In genomic region chr5:134817671-134818070, GRCm38 (mm10) we compare ENCODE assay signal across 28 mouse cellular contexts.
A peak's percentile ranks its signal among the peaks of the same experiment; 100 is the strongest.
DNase-seq lines count a peak whose midpoint lies in the region; ATAC-seq lines count a peak whose summit lies in the region.
"Had no signal": no experiment of that assay in that cellular context is flagged by ENCODE, and none has a peak within 500 bp of the region (broad histone marks: within the 10 kb centered on the region; RNA-seq: fewer than 3 reads in every experiment).

No protein-coding gene starts in this region.

- H3K36me3 ChIP-seq in limb, embryonic 12.5 days, result no peaks in the 10 kb centered on the region
- H3K36me3 ChIP-seq in limb, embryonic 10.5 days, result no peaks in the 10 kb centered on the region
- H3K36me3 ChIP-seq: forebrain, embryonic 10.5 days; heart, embryonic 10.5 days; heart, embryonic 13.5 days had no signal

- H3K9me3 ChIP-seq in limb, embryonic 12.5 days, result peaks cover 12% of the 10 kb centered on the region; the same call in 1 of the 2 replicates
- no peaks in the 10 kb centered on the region for H3K9me3 ChIP-seq in limb, embryonic 10.5 days (replicated peaks)
- H3K9me3 ChIP-seq: forebrain, embryonic 10.5 days; forebrain, embryonic 13.5 days; heart, embryonic 10.5 days had no signal

- peak; percentile 20; the same call in 1 of the 2 replicates for ATAC-seq in limb, embryonic 12.5 days (ENCODE audit: insufficient number of reproducible peaks, insufficient read depth, low FRiP score, low TSS enrichment, low read depth)
- ATAC-seq: CD4-positive, CD25-positive, alpha-beta regulatory T cell, adult 4 months; forebrain, embryonic 13.5 days; forebrain, embryonic 16.5 days; hindbrain, postnatal 0 days; inflammation-experienced regulatory T-cells, adult 6 months; intestine, embryonic 16.5 days had no signal

- H3K27me3 ChIP-seq in limb, embryonic 12.5 days, result no peaks in the 10 kb centered on the region
- H3K27me3 ChIP-seq in limb, embryonic 10.5 days (ENCODE audit: low read depth, poor library complexity, severe bottlenecking), result no peaks in the 10 kb centered on the region
- H3K27me3 ChIP-seq: forebrain, embryonic 13.5 days; heart, embryonic 13.5 days had no signal

- H3K4me2 ChIP-seq in limb, embryonic 12.5 days, result no peak overlapping the region
- H3K4me2 ChIP-seq: forebrain, embryonic 13.5 days; heart, embryonic 13.5 days; hindbrain, embryonic 14.5 days had no signal

- intact Hi-C loops in left cerebral cortex, postnatal 14 days (cut with DNase I), result no loop called here

- no peak overlapping the region for H3K9ac ChIP-seq in limb, embryonic 12.5 days (replicated peaks)
- H3K9ac ChIP-seq: forebrain, embryonic 13.5 days; heart, embryonic 13.5 days; hindbrain, embryonic 14.5 days had no signal

- no peak overlapping the region for H3K4me3 ChIP-seq in limb, embryonic 12.5 days (replicated peaks)
- no peak overlapping the region for H3K4me3 ChIP-seq in limb, embryonic 10.5 days
- H3K4me3 ChIP-seq: forebrain, embryonic 10.5 days; forebrain, embryonic 13.5 days; gastrocnemius, adult 2 months; heart, embryonic 10.5 days; heart, embryonic 13.5 days had no signal

- 29% methylated on average over 4 of the region's 4 CpGs for WGBS in limb, embryonic 12.5 days
- WGBS in limb, embryonic 10.5 days, result 67% methylated on average over 4 of the region's 4 CpGs

- no peak for DNase-seq in limb, embryonic 10.5 days (ENCODE audit: low spot score)
- peak; percentile 14 for DNase-seq in embryo, embryonic 11.5 days (ENCODE audit: low read depth, low spot score)
- peak; percentile 51 for DNase-seq in forelimb bud, embryonic 11.5 days (ENCODE audit: low read depth, low spot score)
- no peak for DNase-seq in neural tube, embryonic 10.5 days (ENCODE audit: extremely low spot score, low spot score)
- DNase-seq in cerebellum, adult 18-20 months, result no peak
- DNase-seq in left cerebral cortex, postnatal 14 days (ENCODE audit: low spot score in 2 of 2), result no peak
- DNase-seq: adrenal gland, adult 2 months; adrenal gland, postnatal 14 days; cerebellum, adult 11 months; cerebellum, adult 8-10 months; cerebellum, postnatal 10 days; cerebellum, postnatal 36 days; gastrocnemius, adult 2 months; gastrocnemius, postnatal 14 days; heart, adult 18-20 months; heart, postnatal 14 days; heart, postnatal 4 days had no signal

- peak overlapping the region; percentile 62; the same call in 1 of the 2 replicates for H3K27ac ChIP-seq in limb, embryonic 12.5 days
- no peak overlapping the region for H3K27ac ChIP-seq in limb, embryonic 10.5 days
- H3K27ac ChIP-seq: forebrain, embryonic 10.5 days; forebrain, embryonic 13.5 days; gastrocnemius, adult 2 months; heart, embryonic 10.5 days; heart, embryonic 13.5 days; hindbrain, embryonic 14.5 days; hindbrain, postnatal 0 days had no signal

- H3K4me1 ChIP-seq in limb, embryonic 12.5 days (replicated peaks), result no peaks in the 10 kb centered on the region
- no peaks in the 10 kb centered on the region for H3K4me1 ChIP-seq in limb, embryonic 10.5 days
- H3K4me1 ChIP-seq: forebrain, embryonic 10.5 days; forebrain, embryonic 13.5 days; heart, embryonic 10.5 days; heart, embryonic 13.5 days had no signal

Comparison
In these comparisons a context has a peak if more than half of its experiments do, and no peak if none do; other contexts are left out.
1. DNase-seq: peak in embryo, embryonic 11.5 days (single experiment) and forelimb bud, embryonic 11.5 days (single experiment); none in limb, embryonic 10.5 days (single experiment), neural tube, embryonic 10.5 days (single experiment), cerebellum, adult 18-20 months (0 of 2) and left cerebral cortex, postnatal 14 days (0 of 2).